Mouse (Mus musculus) hindbrain, embryonic 11.5 days (tissue): ENCODE measurements at regions not wholly inside any gene's neighbourhood (a gene's known extent, or its start where the extent isn't known, plus 50 kb on each side); places are given as distances from the start of the nearest gene placed in this dataset.

Experiments used
- ATAC-seq: fragments of 200-750 bp; cut with Nextera tagmentation; 2 replicates; pipeline ENCODE4 v1.8.0; 2017; ENCODE audit warnings: mild to moderate bottlenecking, moderate TSS enrichment, moderate library complexity; ENCODE audit not compliant: low FRiP score
- DNase-seq: peaks from one replicate; pipeline ENCODE4 v3.0.0-alpha.2; 2015; ENCODE audit warnings: low spot score
- H3K27ac ChIP-seq: fragments of 300-500 bp; sonication (generic); 2 replicates; pipeline ENCODE4 v1.5.1; 2014; ENCODE audit warnings: mild to moderate bottlenecking, low read depth, low read length
- H3K27me3 ChIP-seq: fragments of 300-500 bp; sonication (generic); 2 replicates; pipeline ENCODE4 v1.6.1; 2014; ENCODE audit warnings: mild to moderate bottlenecking, low read length, moderate library complexity, mixed read lengths; ENCODE audit not compliant: control insufficient read depth, insufficient read depth
- H3K36me3 ChIP-seq: fragments of 300-500 bp; sonication (generic); 2 replicates; pipeline ENCODE4 v1.6.1; 2014; ENCODE audit warnings: mild to moderate bottlenecking, low read length, moderate library complexity, mixed read lengths; ENCODE audit not compliant: control insufficient read depth, insufficient read depth
- H3K4me1 ChIP-seq: fragments of 300-500 bp; sonication (generic); replicated peaks from 2 replicates; pipeline ENCODE4 v1.6.1; 2014; ENCODE audit warnings: low read length, mixed read lengths; ENCODE audit not compliant: control insufficient read depth, insufficient read depth
- H3K4me2 ChIP-seq: fragments of 300-500 bp; sonication (generic); replicated peaks from 2 replicates; pipeline ENCODE4 v1.6.1; 2014; ENCODE audit warnings: mild to moderate bottlenecking, low read depth, low read length
- H3K4me3 ChIP-seq: fragments of 300-500 bp; sonication (generic); 2 replicates; pipeline ENCODE4 v1.5.1; 2014; ENCODE audit warnings: low read depth, low read length
- H3K9ac ChIP-seq: fragments of 300-500 bp; sonication (generic); 2 replicates; pipeline ENCODE4 v1.6.1; 2014; ENCODE audit warnings: low read depth, low read length
- H3K9me3 ChIP-seq: fragments of 300-500 bp; sonication (generic); 2 replicates; pipeline ENCODE4 v1.6.1; 2016; ENCODE audit warnings: low read length; ENCODE audit not compliant: control insufficient read depth
- WGBS: fragments of 180-500 bp; shearing (Covaris S2); extraction: QIAGEN DNeasy Blood & Tissue Kit; methylation state at CpG from one replicate; pipeline ENCODE4 v1.1.7; 2014; 5-methylcytosine and 5-hydroxymethylcytosine counted together

- Histone ChIP-seq H3K4me3 (no peak overlapping the region), H3K9ac (no peak overlapping the region), H3K9me3 (no peaks in the 10 kb centered on the region), H3K27ac (no peak overlapping the region), H3K4me2 (no peak overlapping the region), H3K36me3 (no peaks in the 10 kb centered on the region), H3K27me3 (no peaks in the 10 kb centered on the region), H3K4me1 (no peaks in the 10 kb centered on the region)
- WGBS, result 82% methylated on average over 6 of the region's 6 CpGs
- ATAC-seq, result no peak
- DNase-seq, result no peak
These were observed 406.6 kb upstream of the Nbea start for GRCm38 (mm10) chr3:56590071-56590470.

DNA sequence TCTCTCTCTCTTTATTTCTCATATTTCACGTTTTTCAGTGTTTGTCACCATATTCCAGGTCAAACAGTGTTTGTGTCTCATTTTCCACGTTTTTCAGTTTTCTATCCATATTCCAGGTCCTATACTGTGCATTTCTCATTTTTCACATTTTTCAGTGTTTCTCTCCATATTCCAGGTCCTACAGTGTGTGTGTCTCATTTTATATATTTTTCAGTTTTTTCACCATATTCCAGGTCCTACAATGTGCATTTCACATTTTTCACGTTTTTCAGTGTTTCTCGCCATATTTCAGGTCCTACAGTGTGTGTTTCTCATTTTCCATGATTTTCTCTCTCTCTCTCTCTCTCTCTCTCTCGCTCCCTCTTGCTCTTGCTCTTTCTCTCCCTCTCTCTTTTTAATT is 391.9 kb upstream of the Nbea start:
- peak; percentile 60; the same call in 1 of the 2 replicates for ATAC-seq
- DNase-seq, result peak; percentile 44

GRCm38 (mm10) chr3:56536178-56536577 is 352.7 kb upstream of the Nbea start:
- Histone ChIP-seq H3K4me3 (no peak overlapping the region), H3K4me2 (no peak overlapping the region), H3K9ac (no peak overlapping the region), H3K27me3 (no peaks in the 10 kb centered on the region), H3K4me1 (no peaks in the 10 kb centered on the region), H3K36me3 (no peaks in the 10 kb centered on the region), H3K27ac (no peak overlapping the region), H3K9me3 (no peaks in the 10 kb centered on the region)
- no peak for DNase-seq
- 88% methylated on average over 2 of the region's 2 CpGs for WGBS
- no peak for ATAC-seq

More for the DNA sequence above, 391.9 kb upstream of the Nbea start:
- WGBS, result 68% methylated on average over 5 of the region's 5 CpGs
- no peaks in the 10 kb centered on the region for H3K36me3 ChIP-seq
- no peak overlapping the region for H3K4me2 ChIP-seq
- no peaks in the 10 kb centered on the region for H3K27me3 ChIP-seq
- no peak overlapping the region for H3K4me3 ChIP-seq
- no peak overlapping the region for H3K27ac ChIP-seq
- H3K4me1 ChIP-seq, result no peaks in the 10 kb centered on the region
- H3K9ac ChIP-seq, result no peak overlapping the region
- peaks cover 3% of the 10 kb centered on the region for H3K9me3 ChIP-seq

- no peak for ATAC-seq
- no peak overlapping the region for H3K4me2 ChIP-seq
- no peaks in the 10 kb centered on the region for H3K9me3 ChIP-seq
- H3K27me3 ChIP-seq, result no peaks in the 10 kb centered on the region
- no peaks in the 10 kb centered on the region for H3K4me1 ChIP-seq
- no peak overlapping the region for H3K4me3 ChIP-seq
- no peak overlapping the region for H3K27ac ChIP-seq
- DNase-seq, result no peak
- 86% methylated on average over 1 of the region's 1 CpGs for WGBS
- H3K9ac ChIP-seq, result no peak overlapping the region
- H3K36me3 ChIP-seq, result no peaks in the 10 kb centered on the region
These were observed 320.9 kb upstream of the Nbea start for GRCm38 (mm10) chr3:56504445-56504844.

DNA sequence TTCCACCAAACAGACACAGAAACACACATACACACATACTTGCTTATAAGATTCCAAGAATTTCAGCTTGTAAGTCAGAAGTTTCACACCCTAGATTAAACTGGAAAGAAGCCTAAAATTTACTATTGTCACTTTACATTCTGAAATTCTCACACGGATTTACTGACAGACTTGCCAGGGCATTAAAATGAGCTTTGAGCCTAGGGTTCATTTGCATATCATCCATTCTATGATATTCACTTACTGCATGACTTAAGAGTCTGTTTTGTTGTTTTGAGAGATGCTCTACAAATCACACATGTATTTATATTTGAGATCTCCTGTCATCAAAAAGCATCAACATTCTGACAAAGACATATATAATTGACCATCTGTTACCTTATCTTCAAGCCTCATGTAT is 315.8 kb upstream of the Nbea start:
- H3K27me3 ChIP-seq, result no peaks in the 10 kb centered on the region
- no peaks in the 10 kb centered on the region for H3K36me3 ChIP-seq
- H3K27ac ChIP-seq, result no peak overlapping the region
- no peaks in the 10 kb centered on the region for H3K4me1 ChIP-seq
- WGBS, result 69% methylated on average over 1 of the region's 1 CpGs
- ATAC-seq (no peak), DNase-seq (no peak)
- no peak overlapping the region for H3K9ac ChIP-seq
- no peak overlapping the region for H3K4me3 ChIP-seq
- H3K4me2 ChIP-seq, result no peak overlapping the region
- H3K9me3 ChIP-seq, result no peaks in the 10 kb centered on the region

- no peaks in the 10 kb centered on the region for H3K27me3 ChIP-seq
- no peaks in the 10 kb centered on the region for H3K9me3 ChIP-seq
- WGBS, result 29% methylated on average over 1 of the region's 1 CpGs
- no peak overlapping the region for H3K4me3 ChIP-seq
- ATAC-seq (peak; percentile 82), DNase-seq (peak; percentile 25)
- H3K4me2 ChIP-seq, result no peak overlapping the region
- H3K27ac ChIP-seq, result no peak overlapping the region
- H3K9ac ChIP-seq, result no peak overlapping the region
- no peaks in the 10 kb centered on the region for H3K36me3 ChIP-seq
- H3K4me1 ChIP-seq, result no peaks in the 10 kb centered on the region
These were observed 310.4 kb upstream of the Nbea start for GRCm38 (mm10) chr3:56493937-56494336.

- Histone ChIP-seq H3K4me1 (no peaks in the 10 kb centered on the region), H3K27me3 (no peaks in the 10 kb centered on the region), H3K4me3 (no peak overlapping the region), H3K9me3 (no peaks in the 10 kb centered on the region), H3K36me3 (no peaks in the 10 kb centered on the region), H3K27ac (no peak overlapping the region), H3K4me2 (no peak overlapping the region), H3K9ac (no peak overlapping the region)
- DNase-seq (no peak), ATAC-seq (no peak)
- WGBS, result 84% methylated on average over 5 of the region's 5 CpGs
These were observed 305.7 kb upstream of the Nbea start for GRCm38 (mm10) chr3:56489154-56489553.

DNA sequence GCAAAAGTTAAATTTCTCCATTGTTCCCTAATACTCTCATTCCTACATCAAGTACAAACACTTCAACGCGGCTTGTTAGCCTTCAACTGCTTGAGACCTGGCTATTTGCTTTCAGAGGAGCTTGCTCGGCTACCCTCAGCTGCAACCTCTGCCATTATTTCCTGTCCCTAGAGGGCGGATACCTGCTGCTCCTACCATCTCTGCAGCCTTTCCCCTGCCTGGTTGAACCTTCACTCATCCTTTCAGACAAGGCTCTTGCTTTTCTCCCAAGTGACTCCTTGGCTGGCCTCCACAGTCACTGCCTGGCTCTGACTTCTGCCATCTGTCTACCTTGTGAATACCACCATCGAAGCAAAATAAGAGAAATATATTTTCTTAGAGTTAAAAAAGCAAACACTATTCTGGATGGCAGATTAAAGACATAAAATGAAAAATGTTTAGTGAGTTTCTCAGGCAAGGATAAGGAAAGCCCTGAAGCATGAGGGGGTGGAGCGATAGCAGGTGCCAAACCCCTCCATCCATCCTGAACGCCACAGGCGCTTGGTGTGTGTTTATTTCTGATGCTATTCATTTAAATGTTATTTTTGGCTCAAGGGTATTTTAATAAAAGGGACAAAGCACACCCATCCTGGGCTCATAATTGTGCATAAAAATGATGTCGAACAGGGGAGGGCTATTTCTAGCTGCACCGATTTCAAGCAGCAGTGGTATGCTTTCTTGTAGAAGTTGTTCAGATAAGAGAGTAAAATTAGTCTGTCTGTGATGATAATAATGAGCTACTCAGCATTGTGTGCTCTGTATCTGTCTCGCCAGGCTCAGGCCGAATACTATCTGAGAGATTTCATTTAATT is 302.3 kb upstream of the Nbea start:
- no peaks in the 10 kb centered on the region for H3K36me3 ChIP-seq
- no peak overlapping the region for H3K4me2 ChIP-seq
- DNase-seq, result peak; percentile 4
- H3K9ac ChIP-seq, result no peak overlapping the region
- WGBS, result 73% methylated on average over 12 of the region's 12 CpGs
- no peaks in the 10 kb centered on the region for H3K9me3 ChIP-seq
- no peaks in the 10 kb centered on the region for H3K4me1 ChIP-seq
- no peak for ATAC-seq
- H3K4me3 ChIP-seq, result no peak overlapping the region
- H3K27me3 ChIP-seq, result no peaks in the 10 kb centered on the region
- no peak overlapping the region for H3K27ac ChIP-seq

DNA sequence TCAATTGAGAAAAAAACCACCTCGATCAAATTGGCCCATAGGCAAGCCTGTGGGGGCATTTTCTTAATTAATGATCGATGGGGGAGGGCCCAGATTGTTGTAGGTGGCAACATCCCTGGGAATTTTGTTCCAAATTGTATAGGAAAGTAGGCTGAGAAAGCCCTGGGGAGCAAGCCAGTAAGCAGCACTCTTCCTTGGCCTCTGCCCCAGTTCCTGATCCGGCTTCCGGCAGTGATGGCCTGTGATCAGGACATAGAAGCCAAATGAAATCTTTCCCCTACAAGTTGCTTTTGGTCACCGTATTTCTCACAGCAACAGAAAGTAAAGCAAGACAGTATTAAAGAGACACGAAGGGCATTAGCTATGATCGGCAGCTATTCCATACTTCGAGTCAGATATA is 300.6 kb upstream of the Nbea start:
- WGBS, result 92% methylated on average over 8 of the region's 8 CpGs

More for the DNA sequence above, 300.6 kb upstream of the Nbea start:
- Histone ChIP-seq H3K4me1 (no peaks in the 10 kb centered on the region), H3K9me3 (no peaks in the 10 kb centered on the region), H3K36me3 (no peaks in the 10 kb centered on the region), H3K4me3 (no peak overlapping the region), H3K4me2 (no peak overlapping the region), H3K27ac (no peak overlapping the region), H3K27me3 (no peaks in the 10 kb centered on the region), H3K9ac (no peak overlapping the region)
- ATAC-seq, result no peak
- DNase-seq, result no peak
